Mouse (Mus musculus): ENCODE measurements around the gene Hdac11. TPM values are rescaled to one million over a fixed set of nuclear protein-coding genes. Genes with fewer than 3 reads are reported as not detected.
A peak's percentile ranks its signal among the peaks of the same experiment; 100 is the strongest.

The Hdac11 gene
- polyA plus RNA-seq, 1 experiment from 2014 or later = 4.5 TPM

- peak overlapping the region; percentile 12; the same call in 1 of the 2 replicates for H3K27ac ChIP-seq (ENCODE audit: low read length)
- WGBS (ENCODE audit: insufficient replicate concordance) = 36% methylated on average over 1 of the region's 1 CpGs
- no peak overlapping the region for H3K4me2 ChIP-seq (ENCODE audit: low read depth, low read length)
- H3K4me1 ChIP-seq (ENCODE audit: control insufficient read depth, low read depth, low read length) = peaks cover 6% of the 10 kb centered on the region
- H3K4me3 ChIP-seq (ENCODE audit: low read depth, low read length) = no peak overlapping the region
- H3K9ac ChIP-seq (ENCODE audit: low read depth, low read length) = no peak overlapping the region
- no peaks in the 10 kb centered on the region; the same call in 1 of the 2 replicates for H3K27me3 ChIP-seq (ENCODE audit: control insufficient read depth, insufficient read depth, low read depth, low read length)
- ATAC-seq (ENCODE audit: low read depth) = peak; percentile 78
- no peaks in the 10 kb centered on the region for H3K36me3 ChIP-seq (ENCODE audit: control insufficient read depth, insufficient read depth)
- H3K9me3 ChIP-seq (replicated peaks; ENCODE audit: control insufficient read depth, low read length) = no peaks in the 10 kb centered on the region
These were observed 36.5 kb downstream of the Hdac11 start for GRCm38 (mm10) chr6:91192851-91193545.

DNA sequence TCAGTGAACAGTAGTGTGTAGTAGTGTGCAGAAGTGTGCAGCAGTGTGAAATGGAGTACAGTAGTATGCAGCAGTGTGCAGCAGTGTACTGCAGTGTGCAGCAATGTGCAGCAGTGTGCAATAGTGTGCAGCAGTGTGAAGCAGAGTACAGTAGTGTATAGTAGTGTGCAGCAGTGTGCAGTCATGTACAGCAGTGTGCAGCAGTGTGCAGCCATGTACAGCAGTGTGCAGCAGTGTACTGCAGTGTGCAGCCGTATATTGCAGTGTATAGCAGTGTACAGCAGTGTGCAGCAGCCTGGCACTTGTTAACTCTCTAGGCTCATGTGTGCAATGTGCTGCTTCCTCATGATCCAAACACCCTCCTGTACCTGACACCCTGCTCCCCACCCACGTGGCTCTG lies 42.0 kb downstream of the Hdac11 start:
- H3K4me3 ChIP-seq (ENCODE audit: low read depth, low read length) = no peak overlapping the region
- H3K9ac ChIP-seq (ENCODE audit: low read depth, low read length) = no peak overlapping the region
- WGBS (ENCODE audit: insufficient replicate concordance) = 35% methylated on average over 2 of the region's 2 CpGs
- ATAC-seq (ENCODE audit: low read depth) = no peak
- H3K4me1 ChIP-seq (ENCODE audit: control insufficient read depth, low read depth, low read length) = no peaks in the 10 kb centered on the region
- no peaks in the 10 kb centered on the region for H3K9me3 ChIP-seq (replicated peaks; ENCODE audit: control insufficient read depth, low read length)
- H3K27me3 ChIP-seq (ENCODE audit: control insufficient read depth, insufficient read depth, low read depth, low read length) = no peaks in the 10 kb centered on the region
- H3K36me3 ChIP-seq (ENCODE audit: control insufficient read depth, insufficient read depth) = no peaks in the 10 kb centered on the region
- H3K4me2 ChIP-seq (ENCODE audit: low read depth, low read length) = no peak overlapping the region
- H3K27ac ChIP-seq (ENCODE audit: low read length) = no peak overlapping the region

DNA sequence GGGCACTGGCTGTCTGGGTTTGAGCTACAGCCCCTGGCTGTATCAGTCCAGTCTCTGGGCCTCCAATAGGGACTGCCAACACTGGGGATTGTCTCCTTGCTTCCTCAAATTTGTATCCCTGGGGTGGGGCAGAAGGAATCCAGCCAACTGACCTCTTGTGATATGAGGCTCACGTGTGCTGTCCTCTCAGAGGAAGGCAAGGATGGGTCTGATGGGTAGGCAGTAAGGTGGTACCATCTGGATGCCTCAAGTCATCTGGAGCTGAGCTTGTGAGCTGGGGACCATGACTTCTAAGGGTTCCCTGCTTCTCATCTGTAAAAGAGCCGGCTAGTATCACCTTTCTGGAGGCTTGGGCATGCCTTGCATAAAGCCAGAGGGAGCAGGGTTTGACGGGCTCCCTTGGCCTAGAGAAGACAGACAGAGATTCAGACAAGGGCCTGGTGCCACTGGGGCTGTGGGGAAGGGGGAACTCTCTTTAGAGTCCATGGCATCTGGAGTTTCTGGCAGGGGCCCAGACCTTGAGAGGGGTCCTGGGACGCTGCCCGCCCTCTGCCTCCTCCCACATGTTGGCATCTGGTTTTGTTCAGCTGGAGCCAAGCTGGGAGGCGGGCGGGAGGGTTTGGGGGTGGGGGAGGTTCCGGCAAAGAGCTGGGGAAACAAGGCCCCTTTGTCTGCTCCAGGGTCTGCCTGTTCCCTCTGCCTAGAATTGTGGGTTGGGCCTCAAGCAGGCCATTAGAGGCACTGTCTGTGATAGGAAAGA lies 44.1 kb downstream of the Hdac11 start:
- Histone ChIP-seq H3K9ac (ENCODE audit: low read depth, low read length) (no peak overlapping the region), H3K9me3 (replicated peaks; ENCODE audit: control insufficient read depth, low read length) (no peaks in the 10 kb centered on the region), H3K4me2 (ENCODE audit: low read depth, low read length) (no peak overlapping the region), H3K36me3 (ENCODE audit: control insufficient read depth, insufficient read depth) (no peaks in the 10 kb centered on the region), H3K27ac (ENCODE audit: low read length) (no peak overlapping the region), H3K4me1 (ENCODE audit: control insufficient read depth, low read depth, low read length) (no peaks in the 10 kb centered on the region), H3K4me3 (ENCODE audit: low read depth, low read length) (no peak overlapping the region), H3K27me3 (ENCODE audit: control insufficient read depth, insufficient read depth, low read depth, low read length) (no peaks in the 10 kb centered on the region)
- WGBS (ENCODE audit: insufficient replicate concordance) = 54% methylated on average over 8 of the region's 8 CpGs
- no peak for ATAC-seq (ENCODE audit: low read depth)

DNA sequence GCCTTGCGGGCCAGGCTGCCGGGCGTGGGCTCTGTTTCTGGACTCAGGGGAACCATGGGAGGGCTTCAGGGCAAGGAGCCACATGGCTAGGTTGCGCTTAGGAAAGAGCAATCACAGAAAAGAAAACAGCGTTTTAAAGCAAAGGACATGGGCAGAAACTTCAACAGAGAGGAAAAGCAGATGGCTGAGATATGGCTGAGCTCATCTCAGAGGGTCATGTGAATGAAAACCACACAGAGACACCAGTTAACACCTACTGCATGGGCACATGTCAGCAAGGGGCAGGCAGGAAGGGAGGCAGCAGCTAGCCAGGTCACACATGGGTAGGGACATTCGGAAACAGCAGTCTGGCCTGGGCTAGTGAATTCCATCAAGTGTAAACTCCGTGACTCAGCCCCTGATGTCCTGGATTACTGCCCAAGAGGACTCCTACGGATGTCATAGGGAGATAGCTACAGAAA lies 45.4 kb downstream of the Hdac11 start:
- Histone ChIP-seq H3K4me1 (ENCODE audit: control insufficient read depth, low read depth, low read length) (no peaks in the 10 kb centered on the region), H3K27me3 (ENCODE audit: control insufficient read depth, insufficient read depth, low read depth, low read length) (no peaks in the 10 kb centered on the region), H3K4me3 (ENCODE audit: low read depth, low read length) (no peak overlapping the region), H3K9me3 (replicated peaks; ENCODE audit: control insufficient read depth, low read length) (no peaks in the 10 kb centered on the region), H3K4me2 (ENCODE audit: low read depth, low read length) (no peak overlapping the region), H3K9ac (ENCODE audit: low read depth, low read length) (no peak overlapping the region), H3K27ac (ENCODE audit: low read length) (no peak overlapping the region), H3K36me3 (ENCODE audit: control insufficient read depth, insufficient read depth) (no peaks in the 10 kb centered on the region)
- WGBS (ENCODE audit: insufficient replicate concordance) = 57% methylated on average over 8 of the region's 8 CpGs
- ATAC-seq (ENCODE audit: low read depth) = no peak

- ATAC-seq (ENCODE audit: low read depth) = no peak
- Histone ChIP-seq H3K9me3 (replicated peaks; ENCODE audit: control insufficient read depth, low read length) (no peaks in the 10 kb centered on the region), H3K36me3 (ENCODE audit: control insufficient read depth, insufficient read depth) (no peaks in the 10 kb centered on the region), H3K4me3 (ENCODE audit: low read depth, low read length) (no peak overlapping the region), H3K27ac (ENCODE audit: low read length) (no peak overlapping the region), H3K9ac (ENCODE audit: low read depth, low read length) (no peak overlapping the region), H3K27me3 (ENCODE audit: control insufficient read depth, insufficient read depth, low read depth, low read length) (no peaks in the 10 kb centered on the region), H3K4me1 (ENCODE audit: control insufficient read depth, low read depth, low read length) (no peaks in the 10 kb centered on the region), H3K4me2 (ENCODE audit: low read depth, low read length) (no peak overlapping the region)
- 49% methylated on average over 4 of the region's 4 CpGs for WGBS (ENCODE audit: insufficient replicate concordance)
These were observed 46.1 kb downstream of the Hdac11 start for GRCm38 (mm10) chr6:91202571-91202970.

DNA sequence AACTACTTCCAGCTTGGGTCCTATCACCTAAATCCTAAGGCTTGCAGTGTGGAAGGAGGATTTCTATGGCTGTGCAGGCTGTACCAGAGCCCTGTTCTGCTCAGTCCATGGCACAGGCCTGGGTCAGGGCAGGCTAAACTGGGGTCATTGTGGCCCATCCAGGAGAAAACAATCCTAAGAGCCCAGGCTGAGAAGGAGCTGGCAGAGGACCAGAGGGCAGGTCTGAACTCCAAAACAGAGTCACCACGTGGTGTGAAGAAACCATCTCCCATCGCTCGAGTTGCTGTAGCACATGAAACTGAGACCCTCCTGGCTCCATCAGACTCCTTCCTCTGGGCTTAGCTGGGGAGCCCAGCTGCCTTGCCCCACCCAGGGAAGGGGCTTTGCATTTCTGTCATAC lies 48.9 kb downstream of the Hdac11 start:
- no peaks in the 10 kb centered on the region for H3K4me1 ChIP-seq (ENCODE audit: control insufficient read depth, low read depth, low read length)
- H3K27me3 ChIP-seq (ENCODE audit: control insufficient read depth, insufficient read depth, low read depth, low read length) = no peaks in the 10 kb centered on the region
- H3K9ac ChIP-seq (ENCODE audit: low read depth, low read length) = no peak overlapping the region
- H3K4me3 ChIP-seq (ENCODE audit: low read depth, low read length) = no peak overlapping the region
- WGBS (ENCODE audit: insufficient replicate concordance) = 55% methylated on average over 3 of the region's 3 CpGs
- H3K27ac ChIP-seq (ENCODE audit: low read length) = no peak overlapping the region
- H3K9me3 ChIP-seq (replicated peaks; ENCODE audit: control insufficient read depth, low read length) = no peaks in the 10 kb centered on the region
- no peak for ATAC-seq (ENCODE audit: low read depth)
- no peaks in the 10 kb centered on the region for H3K36me3 ChIP-seq (ENCODE audit: control insufficient read depth, insufficient read depth)
- no peak overlapping the region for H3K4me2 ChIP-seq (ENCODE audit: low read depth, low read length)

GRCm38 (mm10) chr6:91205791-91206190 lies 49.3 kb downstream of the Hdac11 start:
- no peak for ATAC-seq (ENCODE audit: low read depth)
- 52% methylated on average over 5 of the region's 5 CpGs for WGBS (ENCODE audit: insufficient replicate concordance)
- Histone ChIP-seq H3K4me3 (ENCODE audit: low read depth, low read length) (no peak overlapping the region), H3K9ac (ENCODE audit: low read depth, low read length) (no peak overlapping the region), H3K4me1 (ENCODE audit: control insufficient read depth, low read depth, low read length) (no peaks in the 10 kb centered on the region), H3K9me3 (replicated peaks; ENCODE audit: control insufficient read depth, low read length) (no peaks in the 10 kb centered on the region), H3K36me3 (ENCODE audit: control insufficient read depth, insufficient read depth) (no peaks in the 10 kb centered on the region), H3K27me3 (ENCODE audit: control insufficient read depth, insufficient read depth, low read depth, low read length) (no peaks in the 10 kb centered on the region; the same call in 1 of the 2 replicates), H3K27ac (ENCODE audit: low read length) (no peak overlapping the region), H3K4me2 (ENCODE audit: low read depth, low read length) (no peak overlapping the region)

DNA sequence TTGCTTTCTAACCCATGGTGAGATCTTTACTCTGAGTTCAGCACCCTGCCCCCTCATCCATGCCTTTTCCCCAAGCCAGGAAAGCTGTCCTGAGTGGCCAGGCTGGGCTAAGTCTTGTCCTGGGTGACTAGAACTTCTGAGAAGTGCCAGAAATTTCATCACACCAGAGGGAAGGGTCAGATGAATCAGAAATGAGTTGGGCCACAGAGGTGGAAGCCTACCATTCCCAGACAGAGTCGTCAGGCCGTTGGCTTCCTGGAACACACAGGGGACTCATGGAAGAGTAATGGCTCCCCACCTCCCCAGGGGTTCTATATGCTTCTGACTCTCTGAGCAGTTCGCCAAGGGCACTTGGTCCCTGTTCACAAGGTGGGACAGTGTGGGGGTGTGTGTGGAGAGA lies 51.0 kb downstream of the Hdac11 start:
- Histone ChIP-seq H3K4me2 (ENCODE audit: low read depth, low read length) (no peak overlapping the region), H3K4me1 (ENCODE audit: control insufficient read depth, low read depth, low read length) (no peaks in the 10 kb centered on the region), H3K9ac (ENCODE audit: low read depth, low read length) (no peak overlapping the region), H3K36me3 (ENCODE audit: control insufficient read depth, insufficient read depth) (no peaks in the 10 kb centered on the region), H3K4me3 (ENCODE audit: low read depth, low read length) (no peak overlapping the region), H3K27ac (ENCODE audit: low read length) (no peak overlapping the region), H3K27me3 (ENCODE audit: control insufficient read depth, insufficient read depth, low read depth, low read length) (peaks cover 1% of the 10 kb centered on the region; the same call in 1 of the 2 replicates), H3K9me3 (replicated peaks; ENCODE audit: control insufficient read depth, low read length) (no peaks in the 10 kb centered on the region)
- ATAC-seq (ENCODE audit: low read depth) = no peak
- 50% methylated on average over 3 of the region's 3 CpGs for WGBS (ENCODE audit: insufficient replicate concordance)

GRCm38 (mm10) chr6:91209780-91210179 lies 53.3 kb downstream of the Hdac11 start:
- H3K4me2 ChIP-seq (ENCODE audit: low read depth, low read length) = no peak overlapping the region
- no peak overlapping the region for H3K4me3 ChIP-seq (ENCODE audit: low read depth, low read length)
- peaks cover 13% of the 10 kb centered on the region; the same call in 1 of the 2 replicates for H3K27me3 ChIP-seq (ENCODE audit: control insufficient read depth, insufficient read depth, low read depth, low read length)
- H3K9me3 ChIP-seq (replicated peaks; ENCODE audit: control insufficient read depth, low read length) = no peaks in the 10 kb centered on the region
- H3K4me1 ChIP-seq (ENCODE audit: control insufficient read depth, low read depth, low read length) = no peaks in the 10 kb centered on the region
- no peak for ATAC-seq (ENCODE audit: low read depth)
- 21% methylated on average over 2 of the region's 2 CpGs for WGBS (ENCODE audit: insufficient replicate concordance)
- no peak overlapping the region for H3K27ac ChIP-seq (ENCODE audit: low read length)
- no peaks in the 10 kb centered on the region for H3K36me3 ChIP-seq (ENCODE audit: control insufficient read depth, insufficient read depth)
- H3K9ac ChIP-seq (ENCODE audit: low read depth, low read length) = no peak overlapping the region

All from liver, embryonic 16.5 days (tissue).